Mouse (Mus musculus) kidney, adult 2 months (tissue): ENCODE data around the gene Ltbp3. TPM values are rescaled to one million over a fixed set of nuclear protein-coding genes. Genes with fewer than 3 reads are reported as not detected.
A peak's percentile ranks its signal among the peaks of the same experiment; 100 is the strongest.
"Not testable (repeated sequence)": the region's sequence is repeated elsewhere in the genome, so short reads cannot be mapped to it uniquely, and the experiment has no call there.

Experiments
- DNase-seq: peaks from one replicate; pipeline ENCODE4 v3.0.0; 2021
- H3K27ac ChIP-seq: fragments of 200-500 bp; 2 replicates; pipeline ENCODE4 v1.5.1; 2012; ENCODE audit warnings: low read depth, low read length, control low read depth, inconsistent platforms; ENCODE audit not compliant: insufficient read depth
- H3K27me3 ChIP-seq: fragments of 200-500 bp; replicated peaks from 2 replicates; pipeline ENCODE4 v1.6.1; 2012; ENCODE audit warnings: mild to moderate bottlenecking, moderate library complexity, low read length, inconsistent platforms; ENCODE audit not compliant: control insufficient read depth, insufficient read depth
- H3K36me3 ChIP-seq: fragments of 200-500 bp; 2 replicates; pipeline ENCODE4 v1.6.1; 2012; ENCODE audit warnings: mild to moderate bottlenecking, moderate library complexity, low read length, inconsistent platforms; ENCODE audit not compliant: control insufficient read depth, insufficient read depth
- H3K4me1 ChIP-seq: fragments of 200-500 bp; 2 replicates; pipeline ENCODE4 v1.6.1; 2011; ENCODE audit warnings: low read length; ENCODE audit not compliant: control insufficient read depth, insufficient read depth
- H3K4me3 ChIP-seq: fragments of 200-500 bp; 2 replicates; pipeline ENCODE4 v1.5.1; 2011; ENCODE audit warnings: mild to moderate bottlenecking, low read depth, low read length, control low read depth; ENCODE audit not compliant: insufficient read depth
- CTCF ChIP-seq: fragments of 200-500 bp; conservative IDR thresholded peaks from 2 replicates; pipeline ENCODE4 v1.5.1; 2011; ENCODE audit warnings: low read depth, mild to moderate bottlenecking, control low read depth, low read length, moderate library complexity, mixed read lengths; ENCODE audit not compliant: insufficient read depth, insufficient read length
- POLR2A ChIP-seq: fragments of 200-500 bp; IDR thresholded peaks from one replicate; pipeline ENCODE4 v1.6.1; 2011; ENCODE audit warnings: low read depth, low read length, control low read depth
- WGBS: fragments of 180-500 bp; shearing (Covaris S2); methylation state at CpG from one replicate; pipeline ENCODE4 v1.1.7; 2018; 5-methylcytosine and 5-hydroxymethylcytosine counted together
- polyA plus RNA-seq: library from polyadenylated mRNA; depleted of rRNA; stranded (reverse); fragments of >200 nt; gene quantifications from 2 replicates; pipeline ENCODE4 v1.2.3, GENCODE M21; 2012

The Ltbp3 gene
- polyA plus RNA-seq, 1 experiment, result 52.8 TPM

GRCm38 (mm10) chr19:5787128-5787635 lies 46.5 kb downstream of the Ltbp3 start:
- H3K27me3 ChIP-seq, result no peaks in the 10 kb centered on the region
- TF ChIP-seq POLR2A (no peak), CTCF (peak; percentile 79)
- H3K36me3 ChIP-seq, result no peaks in the 10 kb centered on the region
- H3K27ac ChIP-seq, result no peak overlapping the region
- H3K4me3 ChIP-seq, result no peak overlapping the region
- peak; percentile 91 for DNase-seq
- 12% methylated on average over 8 of the region's 8 CpGs for WGBS
- H3K4me1 ChIP-seq, result no peaks in the 10 kb centered on the region

GRCm38 (mm10) chr19:5787920-5788319 lies 47.2 kb downstream of the Ltbp3 start:
- no peaks in the 10 kb centered on the region for H3K36me3 ChIP-seq
- TF ChIP-seq POLR2A, result no peak
- TF ChIP-seq CTCF, result no peak
- no peak overlapping the region for H3K4me3 ChIP-seq
- no peaks in the 10 kb centered on the region for H3K4me1 ChIP-seq
- H3K27ac ChIP-seq, result no peak overlapping the region
- DNase-seq, result no peak
- no peaks in the 10 kb centered on the region for H3K27me3 ChIP-seq
- WGBS, result 94% methylated on average over 7 of the region's 7 CpGs

- Histone ChIP-seq H3K4me1 (no peaks in the 10 kb centered on the region), H3K4me3 (no peak overlapping the region), H3K27ac (no peak overlapping the region), H3K27me3 (no peaks in the 10 kb centered on the region), H3K36me3 (no peaks in the 10 kb centered on the region)
- 92% methylated on average over 7 of the region's 7 CpGs for WGBS
- TF ChIP-seq CTCF (no peak), POLR2A (no peak)
- no peak for DNase-seq
Measured at GRCm38 (mm10) chr19:5788620-5789019, 47.9 kb downstream of the Ltbp3 start.

- 76% methylated on average over 5 of the region's 5 CpGs for WGBS
- Histone ChIP-seq H3K36me3 (no peaks in the 10 kb centered on the region), H3K4me1 (no peaks in the 10 kb centered on the region), H3K27ac (no peak overlapping the region), H3K4me3 (no peak overlapping the region), H3K27me3 (no peaks in the 10 kb centered on the region)
- TF ChIP-seq POLR2A (no peak), CTCF (no peak)
- DNase-seq, result no peak
Measured at GRCm38 (mm10) chr19:5789066-5789465, 48.4 kb downstream of the Ltbp3 start.

GRCm38 (mm10) chr19:5791329-5791728 lies 50.6 kb downstream of the Ltbp3 start:
- no peak for DNase-seq
- H3K4me3 ChIP-seq, result no peak overlapping the region

GRCm38 (mm10) chr19:5793116-5793515 lies 52.4 kb downstream of the Ltbp3 start:
- WGBS, result 0% methylated on average over 2 of the region's 2 CpGs
- Histone ChIP-seq H3K27me3 (no peaks in the 10 kb centered on the region), H3K4me1 (peaks cover 3% of the 10 kb centered on the region; the same call in 1 of the 2 replicates), H3K36me3 (peaks cover 25% of the 10 kb centered on the region), H3K4me3 (no peak overlapping the region), H3K27ac (no peak overlapping the region)
- peak; percentile 86 for DNase-seq
- no peak for TF ChIP-seq POLR2A
- peak; percentile 95 for TF ChIP-seq CTCF

More at GRCm38 (mm10) chr19:5791329-5791728, 50.6 kb downstream of the Ltbp3 start:
- no peaks in the 10 kb centered on the region for H3K27me3 ChIP-seq
- H3K4me1 ChIP-seq, result peaks cover 3% of the 10 kb centered on the region; the same call in 1 of the 2 replicates
- no peak overlapping the region for H3K27ac ChIP-seq
- H3K36me3 ChIP-seq, result peaks cover 7% of the 10 kb centered on the region
- TF ChIP-seq POLR2A, result no peak
- 64% methylated on average over 4 of the region's 4 CpGs for WGBS

- 6% methylated on average over 7 of the region's 7 CpGs for WGBS
- Histone ChIP-seq H3K27ac (peak overlapping the region; percentile 57), H3K4me3 (0 out of 2 replicates have a peak overlapping the region, but pooled peaks have one; percentile 8), H3K36me3 (peaks cover 32% of the 10 kb centered on the region)
- H3K4me1 ChIP-seq, H3K27me3 ChIP-seq, DNase-seq: not testable (repeated sequence)
Measured at GRCm38 (mm10) chr19:5793917-5794770, 53.4 kb downstream of the Ltbp3 start.
